Mouse (Mus musculus) thymus, postnatal 25 days (tissue): ENCODE results near the gene Gm11733.

Experiments used
- DNase-seq: peaks from one replicate; pipeline ENCODE4 v3.0.0; 2022

The Gm11733 gene

GRCm38 (mm10) chr11:117478271-117479006 is 5.7 kb upstream of the Gm11733 start:
- peak; percentile 36 for DNase-seq

- DNase-seq: no peak
Measured at GRCm38 (mm10) chr11:117479007-117479719, 5.0 kb upstream of the Gm11733 start.

GRCm38 (mm10) chr11:117479746-117480145 is 4.4 kb upstream of the Gm11733 start:
- no peak for DNase-seq

- DNase-seq: no peak
Measured at GRCm38 (mm10) chr11:117482300-117482676, 1.9 kb upstream of the Gm11733 start.

GRCm38 (mm10) chr11:117482677-117483511 is 1.3 kb upstream of the Gm11733 start:
- DNase-seq: peak; percentile 69

- no peak for DNase-seq
Measured at GRCm38 (mm10) chr11:117491408-117492208, 7.4 kb downstream of the Gm11733 start.

- DNase-seq: no peak
Measured at GRCm38 (mm10) chr11:117492209-117492505, 8.0 kb downstream of the Gm11733 start.

GRCm38 (mm10) chr11:117496812-117497211 is 12.6 kb downstream of the Gm11733 start:
- no peak for DNase-seq

GRCm38 (mm10) chr11:117497256-117498136 is 13.3 kb downstream of the Gm11733 start:
- DNase-seq: peak; percentile 49

- no peak for DNase-seq
Measured at GRCm38 (mm10) chr11:117498137-117498511, 14.0 kb downstream of the Gm11733 start.

- no peak for DNase-seq
Measured at GRCm38 (mm10) chr11:117508972-117509371, 24.8 kb downstream of the Gm11733 start.

GRCm38 (mm10) chr11:117515718-117516421 is 31.7 kb downstream of the Gm11733 start:
- no peak for DNase-seq

- no peak for DNase-seq
Measured at GRCm38 (mm10) chr11:117516422-117516796, 32.2 kb downstream of the Gm11733 start.

- DNase-seq: no peak
Measured at GRCm38 (mm10) chr11:117521906-117522780, 38.0 kb downstream of the Gm11733 start.

- DNase-seq: no peak
Measured at GRCm38 (mm10) chr11:117522879-117523519, 38.8 kb downstream of the Gm11733 start.

GRCm38 (mm10) chr11:117525606-117526349 is 41.6 kb downstream of the Gm11733 start:
- DNase-seq: peak; percentile 16

- no peak for DNase-seq
Measured at GRCm38 (mm10) chr11:117532374-117532773, 48.2 kb downstream of the Gm11733 start.

GRCm38 (mm10) chr11:117534912-117535311 is 50.7 kb downstream of the Gm11733 start:
- DNase-seq: no peak
